Mouse (Mus musculus): ENCODE measurements around the gene Fcrls. TPM values are rescaled to one million over a fixed set of nuclear protein-coding genes. Genes with fewer than 3 reads are reported as not detected.
A peak's percentile ranks its signal among the peaks of the same experiment; 100 is the strongest.

Fcrls gene
- 2.4 and 4.4 TPM in 2 replicates for polyA plus RNA-seq (2016; fragmentation: Nextera tagmentation; extraction: Ambion mirVana)

DNA sequence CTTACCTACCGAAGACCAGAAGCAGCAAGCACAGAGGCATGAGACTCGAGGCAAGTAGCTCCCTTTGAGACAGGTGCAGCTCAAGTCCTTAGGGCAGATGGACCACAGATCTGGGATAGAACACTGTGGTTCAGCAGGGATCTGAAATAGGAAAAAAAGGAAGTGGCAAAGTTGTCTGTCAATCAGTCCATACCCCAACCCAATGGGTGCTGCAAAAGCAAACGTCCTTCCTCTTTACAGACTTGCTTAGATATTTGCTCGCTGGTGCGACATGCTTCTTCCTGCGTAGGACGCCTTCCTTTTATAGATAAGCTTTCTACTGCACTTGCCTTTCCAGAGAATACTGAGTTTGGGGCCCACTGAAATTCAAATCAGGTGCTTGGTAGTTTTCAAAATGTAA is at the start of gene Fcrls:
Gene Fcrls (minus strand): TSS at position 303 of the 400 bp plus-strand sequence.
- 88% methylated on average over 7 of the region's 7 CpGs for WGBS
- no peaks in the 10 kb centered on the region for H3K4me1 ChIP-seq
- no peak within 1 kb of the TSS for H3K27ac ChIP-seq (replicated peaks)
- no peaks in the 10 kb centered on the region for H3K27me3 ChIP-seq (replicated peaks; ENCODE audit: low read depth, poor library complexity, severe bottlenecking)
- H3K9me3 ChIP-seq, result no peaks in the 10 kb centered on the region
- no peak for DNase-seq (ENCODE audit: low spot score)
- H3K36me3 ChIP-seq (replicated peaks), result no peaks in the 10 kb centered on the region
- H3K4me3 ChIP-seq, result no peak within 1 kb of the TSS

DNA sequence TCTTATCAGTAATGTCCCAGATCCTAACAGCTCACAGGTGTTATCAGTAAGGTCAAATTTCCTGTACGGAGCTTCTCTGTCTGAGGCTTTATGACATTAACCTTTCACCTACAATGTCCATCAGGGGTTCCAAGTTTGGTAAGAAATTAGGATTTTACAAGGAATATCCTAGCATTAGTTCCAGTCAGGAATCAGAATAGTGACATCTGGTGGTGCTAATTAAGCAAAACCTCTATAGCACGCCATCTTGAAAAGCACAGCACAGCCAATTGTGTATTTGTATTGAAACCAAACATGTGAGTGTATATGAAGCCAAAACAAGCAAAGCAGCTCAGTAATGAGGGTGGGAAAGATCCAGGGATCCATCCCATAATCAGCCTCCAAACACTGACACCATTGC is 46.4 kb upstream of the Fcrls start:
- 81% methylated on average over 2 of the region's 2 CpGs for WGBS
- H3K36me3 ChIP-seq (replicated peaks), result no peaks in the 10 kb centered on the region
- H3K4me3 ChIP-seq, result no peak overlapping the region
- no peaks in the 10 kb centered on the region for H3K27me3 ChIP-seq (replicated peaks; ENCODE audit: low read depth, poor library complexity, severe bottlenecking)
- no peaks in the 10 kb centered on the region for H3K9me3 ChIP-seq
- H3K27ac ChIP-seq (replicated peaks), result no peak overlapping the region
- no peak for DNase-seq (ENCODE audit: low spot score)
- H3K4me1 ChIP-seq, result no peaks in the 10 kb centered on the region

DNA sequence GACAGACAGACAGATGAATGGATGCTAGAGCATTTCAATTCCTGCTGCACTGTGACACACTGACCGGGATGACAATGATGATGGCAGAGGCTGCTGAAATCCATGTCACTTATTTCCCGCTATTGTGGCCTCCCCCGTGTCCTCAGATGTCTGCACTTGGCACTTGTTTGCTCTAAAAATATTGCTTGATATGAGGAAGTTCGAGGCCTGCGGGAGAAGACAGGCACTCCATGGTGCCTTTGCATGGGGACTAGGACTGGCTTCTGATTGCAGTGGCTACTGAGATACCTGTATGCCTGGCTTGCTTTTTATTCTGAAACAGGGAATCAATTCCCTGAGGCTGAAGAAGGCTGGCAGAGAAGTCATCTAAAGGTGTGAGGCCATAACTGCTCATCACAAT is 36.4 kb upstream of the Fcrls start:
- H3K4me1 ChIP-seq, result no peaks in the 10 kb centered on the region
- H3K4me3 ChIP-seq, result no peak overlapping the region
- WGBS, result 85% methylated on average over 5 of the region's 5 CpGs
- H3K27ac ChIP-seq (replicated peaks), result no peak overlapping the region
- no peaks in the 10 kb centered on the region for H3K27me3 ChIP-seq (replicated peaks; ENCODE audit: low read depth, poor library complexity, severe bottlenecking)
- no peaks in the 10 kb centered on the region for H3K36me3 ChIP-seq (replicated peaks)
- no peak for DNase-seq (ENCODE audit: low spot score)
- no peaks in the 10 kb centered on the region for H3K9me3 ChIP-seq

DNA sequence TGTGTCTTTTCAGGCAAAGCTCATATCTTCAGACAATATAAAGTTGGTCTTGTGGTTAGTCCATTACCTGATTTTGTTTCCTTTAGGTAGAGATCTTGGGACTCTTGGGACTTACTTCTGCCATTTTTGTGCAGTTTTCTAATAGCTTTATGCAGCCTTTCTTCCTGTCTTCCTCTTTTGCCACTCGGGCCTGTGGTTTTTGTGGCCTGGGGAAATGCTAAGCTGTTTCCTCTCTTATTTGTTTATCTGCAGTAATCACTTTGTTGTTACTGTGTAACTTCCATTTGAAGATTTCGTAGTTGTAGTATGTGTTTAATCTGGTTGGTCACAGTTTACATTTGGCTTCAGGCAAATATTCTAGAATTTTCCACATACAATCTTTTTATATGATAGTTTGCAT is 10.8 kb upstream of the Fcrls start:
- H3K9me3 ChIP-seq, result no peaks in the 10 kb centered on the region
- H3K27ac ChIP-seq (replicated peaks), result no peak overlapping the region
- WGBS, result 67% methylated on average over 2 of the region's 2 CpGs
- H3K4me3 ChIP-seq, result no peak overlapping the region
- DNase-seq (ENCODE audit: low spot score), result no peak
- no peaks in the 10 kb centered on the region for H3K4me1 ChIP-seq
- H3K36me3 ChIP-seq (replicated peaks), result no peaks in the 10 kb centered on the region
- H3K27me3 ChIP-seq (replicated peaks; ENCODE audit: low read depth, poor library complexity, severe bottlenecking), result no peaks in the 10 kb centered on the region

DNA sequence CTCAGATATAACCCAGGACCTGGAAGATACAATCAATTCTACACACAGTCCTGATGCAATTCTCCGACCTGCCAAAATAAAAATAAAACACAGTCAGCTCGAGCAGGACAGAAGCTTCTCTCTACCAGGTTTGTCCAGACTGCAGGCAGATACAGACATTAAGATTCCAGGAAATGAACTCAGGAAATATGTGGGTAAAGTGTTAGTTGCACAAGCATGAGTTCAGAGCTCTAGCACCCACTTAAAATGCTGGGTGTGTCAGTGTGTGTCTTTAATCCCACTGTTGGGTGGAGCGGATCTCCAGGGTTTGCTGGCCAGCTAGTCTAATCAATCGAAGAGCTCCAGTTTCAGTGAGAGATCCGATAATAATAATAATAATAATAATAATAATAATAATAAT is 3.0 kb upstream of the Fcrls start:
- Histone ChIP-seq H3K27me3 (replicated peaks; ENCODE audit: low read depth, poor library complexity, severe bottlenecking) (no peaks in the 10 kb centered on the region), H3K27ac (replicated peaks) (no peak overlapping the region), H3K4me1 (no peaks in the 10 kb centered on the region), H3K9me3 (no peaks in the 10 kb centered on the region), H3K36me3 (replicated peaks) (no peaks in the 10 kb centered on the region), H3K4me3 (no peak overlapping the region)
- no peak for DNase-seq (ENCODE audit: low spot score)
- 88% methylated on average over 5 of the region's 5 CpGs for WGBS

DNA sequence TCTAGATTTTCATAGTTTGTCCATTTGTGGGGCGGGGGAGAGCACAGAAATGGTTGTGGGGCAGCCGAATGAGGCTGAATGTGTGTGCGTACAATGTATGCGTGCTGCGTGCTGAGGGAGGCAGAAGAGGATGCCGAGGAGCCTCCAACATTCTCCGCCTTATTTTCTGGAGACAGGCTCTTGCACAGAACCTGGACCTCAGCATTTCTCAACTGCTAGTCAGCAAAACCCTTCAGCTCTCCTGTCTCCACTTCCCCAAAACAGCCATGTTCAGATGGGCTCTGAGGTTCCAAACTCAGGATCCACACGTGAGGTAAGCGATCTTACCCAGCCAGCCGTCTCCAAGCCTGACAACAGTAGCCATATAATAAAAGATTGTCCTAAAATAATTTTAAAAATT is 8.3 kb downstream of the Fcrls start:
- no peak overlapping the region for H3K27ac ChIP-seq (replicated peaks)
- H3K27me3 ChIP-seq (replicated peaks; ENCODE audit: low read depth, poor library complexity, severe bottlenecking), result no peaks in the 10 kb centered on the region
- no peaks in the 10 kb centered on the region for H3K36me3 ChIP-seq (replicated peaks)
- no peak for DNase-seq (ENCODE audit: low spot score)
- no peak overlapping the region for H3K4me3 ChIP-seq
- no peaks in the 10 kb centered on the region for H3K9me3 ChIP-seq
- H3K4me1 ChIP-seq, result no peaks in the 10 kb centered on the region
- 92% methylated on average over 10 of the region's 10 CpGs for WGBS

DNA sequence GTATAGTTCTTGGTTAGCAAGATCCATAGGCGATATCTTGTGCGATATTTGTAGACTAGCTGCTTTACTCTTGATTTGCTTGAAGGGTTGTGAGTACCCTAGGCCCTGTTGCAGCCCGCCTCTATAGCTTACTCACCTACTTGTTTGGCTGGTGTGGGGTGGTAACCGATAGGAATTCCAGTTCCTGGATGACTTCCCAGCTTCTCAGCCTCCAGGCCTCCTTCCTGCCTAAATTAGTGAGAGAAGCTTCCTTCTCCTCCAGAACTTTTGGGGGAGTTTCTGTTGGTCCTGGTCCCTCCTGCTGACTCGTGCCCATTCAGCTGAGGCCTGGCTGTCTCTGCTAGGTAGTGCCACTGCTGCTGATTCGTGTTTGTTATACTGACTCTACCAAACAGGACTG is 14.0 kb downstream of the Fcrls start:
- H3K27ac ChIP-seq (replicated peaks), result no peak overlapping the region
- H3K27me3 ChIP-seq (replicated peaks; ENCODE audit: low read depth, poor library complexity, severe bottlenecking), result no peaks in the 10 kb centered on the region
- H3K36me3 ChIP-seq (replicated peaks), result no peaks in the 10 kb centered on the region
- WGBS, result 86% methylated on average over 6 of the region's 6 CpGs
- H3K9me3 ChIP-seq, result no peaks in the 10 kb centered on the region
- DNase-seq (ENCODE audit: low spot score), result no peak
- H3K4me3 ChIP-seq, result no peak overlapping the region
- H3K4me1 ChIP-seq, result no peaks in the 10 kb centered on the region

DNA sequence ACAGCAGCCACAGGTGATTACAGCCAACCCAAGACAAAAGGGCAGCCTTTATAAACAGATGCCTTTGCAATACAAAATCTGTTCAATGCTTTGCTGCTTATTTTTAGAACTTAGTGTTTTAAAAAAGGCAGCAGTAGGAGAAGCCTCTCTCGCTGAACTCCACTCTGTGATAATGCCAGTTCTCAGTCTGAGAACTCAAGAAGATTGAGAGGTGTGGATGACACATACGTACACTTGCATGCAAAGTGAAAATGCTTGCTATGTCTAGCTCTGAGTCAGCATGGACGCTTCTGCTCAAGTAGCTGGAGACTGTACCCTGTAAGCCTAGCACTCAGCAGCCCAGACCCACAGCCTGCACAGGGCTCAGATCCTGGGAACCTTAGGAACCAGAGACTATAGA is 16.2 kb downstream of the Fcrls start:
- H3K4me1 ChIP-seq, result no peaks in the 10 kb centered on the region
- no peak overlapping the region for H3K27ac ChIP-seq (replicated peaks)
- H3K9me3 ChIP-seq, result no peaks in the 10 kb centered on the region
- 87% methylated on average over 3 of the region's 3 CpGs for WGBS
- no peaks in the 10 kb centered on the region for H3K36me3 ChIP-seq (replicated peaks)
- no peak for DNase-seq (ENCODE audit: low spot score)
- no peaks in the 10 kb centered on the region for H3K27me3 ChIP-seq (replicated peaks; ENCODE audit: low read depth, poor library complexity, severe bottlenecking)
- no peak overlapping the region for H3K4me3 ChIP-seq

DNA sequence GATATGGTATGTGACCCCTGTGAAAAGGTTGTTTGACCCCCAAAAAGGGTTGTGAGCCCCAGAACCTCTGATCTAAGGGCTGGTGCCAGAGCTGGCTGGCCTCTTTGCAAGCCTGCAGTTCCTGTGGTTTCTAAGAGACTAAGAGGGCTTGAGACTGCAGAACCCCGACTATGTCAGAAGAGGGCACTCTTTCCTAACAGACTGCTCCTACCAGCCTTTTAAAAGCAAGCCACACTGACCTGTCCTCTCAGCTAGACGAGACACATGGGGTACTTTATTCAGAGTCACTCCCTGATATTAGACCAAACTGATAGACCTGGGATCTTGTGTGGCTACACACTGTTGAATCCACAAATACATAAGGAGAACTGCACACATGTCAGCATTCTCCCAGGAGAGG is 19.9 kb downstream of the Fcrls start:
- H3K27me3 ChIP-seq (replicated peaks; ENCODE audit: low read depth, poor library complexity, severe bottlenecking), result no peaks in the 10 kb centered on the region
- 9% methylated on average over 2 of the region's 2 CpGs for WGBS
- no peaks in the 10 kb centered on the region for H3K9me3 ChIP-seq
- H3K27ac ChIP-seq (replicated peaks), result no peak overlapping the region
- H3K4me1 ChIP-seq, result no peaks in the 10 kb centered on the region
- DNase-seq (ENCODE audit: low spot score), result peak; percentile 29
- H3K36me3 ChIP-seq (replicated peaks), result no peaks in the 10 kb centered on the region
- H3K4me3 ChIP-seq, result no peak overlapping the region

DNA sequence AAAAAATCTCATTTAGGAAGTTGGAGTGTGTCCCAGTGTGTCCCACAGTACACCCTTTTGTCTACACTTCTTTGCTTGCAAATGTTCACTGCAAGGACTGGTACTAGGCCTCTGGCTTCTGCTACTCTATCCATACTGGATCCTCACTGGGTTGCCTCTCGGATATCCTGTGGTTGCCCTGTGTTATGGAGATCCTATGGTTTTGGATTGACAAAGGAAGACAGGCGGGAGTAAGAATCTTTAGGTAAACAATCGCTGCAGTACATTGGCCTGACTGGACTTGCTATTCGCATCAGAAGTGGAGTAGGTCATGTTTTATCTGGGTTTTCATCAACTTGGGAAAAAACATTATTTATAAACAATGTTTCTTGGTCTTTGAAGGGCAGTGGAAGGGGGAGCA is 22.6 kb downstream of the Fcrls start:
- Histone ChIP-seq H3K27me3 (replicated peaks; ENCODE audit: low read depth, poor library complexity, severe bottlenecking) (no peaks in the 10 kb centered on the region), H3K27ac (replicated peaks) (no peak overlapping the region), H3K4me1 (no peaks in the 10 kb centered on the region), H3K4me3 (no peak overlapping the region), H3K36me3 (replicated peaks) (no peaks in the 10 kb centered on the region), H3K9me3 (no peaks in the 10 kb centered on the region)
- 78% methylated on average over 4 of the region's 4 CpGs for WGBS
- DNase-seq (ENCODE audit: low spot score), result no peak

DNA sequence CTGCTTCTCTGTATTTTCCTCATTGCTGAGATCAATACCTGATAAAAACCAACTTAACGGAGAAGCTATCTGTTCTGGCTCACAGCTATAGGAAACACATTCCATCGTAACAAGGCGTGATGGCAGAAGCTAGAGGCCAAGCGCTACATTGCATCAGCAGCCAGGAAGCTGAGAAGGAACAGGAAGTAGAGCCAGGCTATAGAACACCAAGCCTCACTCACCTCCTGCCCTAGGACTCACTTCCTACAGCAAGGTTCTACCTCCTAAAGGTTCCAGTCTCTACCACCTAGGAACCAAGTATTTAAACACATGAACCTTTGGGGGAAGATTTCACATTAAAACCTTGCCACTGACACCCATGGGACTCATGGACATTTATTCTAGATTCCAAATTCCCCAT is 39.9 kb downstream of the Fcrls start:
- no peaks in the 10 kb centered on the region for H3K9me3 ChIP-seq
- no peak for DNase-seq (ENCODE audit: low spot score)
- H3K4me1 ChIP-seq, result no peaks in the 10 kb centered on the region
- no peaks in the 10 kb centered on the region for H3K36me3 ChIP-seq (replicated peaks)
- no peak overlapping the region for H3K27ac ChIP-seq (replicated peaks)
- 83% methylated on average over 4 of the region's 4 CpGs for WGBS
- no peaks in the 10 kb centered on the region for H3K27me3 ChIP-seq (replicated peaks; ENCODE audit: low read depth, poor library complexity, severe bottlenecking)
- no peak overlapping the region for H3K4me3 ChIP-seq

DNA sequence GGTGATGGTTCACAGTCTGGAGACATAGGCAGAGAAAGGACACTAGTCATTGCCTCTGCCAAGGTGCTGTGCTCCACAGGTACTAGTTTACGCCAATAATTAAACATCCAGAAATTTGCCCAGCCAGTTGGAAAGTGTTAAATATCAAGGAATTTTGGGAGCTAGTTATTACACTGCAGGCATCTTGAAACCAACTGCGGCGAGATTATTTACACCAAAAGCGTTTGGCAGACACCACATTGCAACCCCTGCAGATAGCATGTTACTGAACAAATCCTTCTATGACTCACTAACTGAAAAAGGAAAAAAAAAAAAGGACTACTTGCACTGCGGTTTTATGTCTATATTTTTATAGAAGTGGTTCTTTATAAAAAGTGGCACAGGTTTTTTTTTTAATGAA is 41.2 kb downstream of the Fcrls start:
- WGBS, result 88% methylated on average over 5 of the region's 5 CpGs
- Histone ChIP-seq H3K4me1 (no peaks in the 10 kb centered on the region), H3K4me3 (no peak overlapping the region), H3K36me3 (replicated peaks) (no peaks in the 10 kb centered on the region), H3K27me3 (replicated peaks; ENCODE audit: low read depth, poor library complexity, severe bottlenecking) (no peaks in the 10 kb centered on the region), H3K9me3 (no peaks in the 10 kb centered on the region), H3K27ac (replicated peaks) (no peak overlapping the region)
- no peak for DNase-seq (ENCODE audit: low spot score)

DNA sequence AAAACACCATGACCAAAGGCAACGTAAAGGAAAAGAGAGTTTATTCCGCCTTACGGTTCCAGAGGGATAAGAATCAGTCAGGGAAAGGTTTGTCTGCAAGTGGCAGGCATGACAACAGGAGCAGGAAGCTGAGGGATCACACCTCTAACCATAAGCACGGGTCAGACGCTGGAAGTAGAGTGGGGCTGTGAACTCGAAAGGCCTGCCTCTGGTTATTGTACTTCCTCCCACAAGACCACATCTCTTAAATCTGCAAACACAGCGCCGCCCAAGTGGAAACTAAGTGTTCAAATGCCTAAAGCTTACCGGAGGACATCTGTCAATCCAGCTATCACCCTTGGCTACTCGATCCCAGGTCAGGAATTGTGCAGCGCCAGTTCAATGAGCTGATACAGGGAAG is 48.4 kb downstream of the Fcrls start:
- Histone ChIP-seq H3K4me3 (no peak overlapping the region), H3K36me3 (replicated peaks) (no peaks in the 10 kb centered on the region), H3K4me1 (no peaks in the 10 kb centered on the region), H3K27me3 (replicated peaks; ENCODE audit: low read depth, poor library complexity, severe bottlenecking) (no peaks in the 10 kb centered on the region), H3K9me3 (no peaks in the 10 kb centered on the region), H3K27ac (replicated peaks) (no peak overlapping the region)
- WGBS, result 81% methylated on average over 11 of the region's 11 CpGs
- no peak for DNase-seq (ENCODE audit: low spot score)

DNA sequence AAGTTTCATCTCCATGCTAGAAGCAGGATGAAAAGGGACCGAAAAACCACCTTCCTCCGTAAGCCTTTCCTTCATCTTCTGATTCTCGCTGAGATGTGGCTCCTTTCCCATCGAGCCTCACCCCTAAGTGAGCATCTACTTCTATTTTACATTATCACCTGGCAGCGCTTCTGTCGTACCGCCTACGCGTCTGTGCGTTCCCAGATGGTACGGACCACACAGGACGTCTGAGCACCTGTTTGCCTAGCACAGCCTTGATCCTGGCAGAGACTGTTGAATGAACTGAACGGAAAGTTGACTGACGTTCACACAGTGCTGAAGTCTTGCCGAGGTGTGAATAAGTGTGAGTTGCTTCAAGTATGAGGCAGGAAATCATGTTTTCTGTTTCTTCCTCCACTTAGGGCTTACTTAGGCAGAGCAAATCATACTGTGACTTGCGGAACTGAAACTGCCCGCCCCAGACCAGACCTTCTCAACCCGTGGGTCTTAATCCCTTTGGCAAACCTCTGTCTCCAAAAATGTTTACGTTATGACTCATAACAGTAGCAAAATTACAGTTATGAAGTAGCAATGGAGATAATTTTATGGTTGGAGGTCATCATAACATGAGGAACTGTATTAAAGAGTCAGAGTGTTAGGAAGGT is 49.2 kb downstream of the Fcrls start:
- DNase-seq (ENCODE audit: low spot score), result no peak

More for the DNA sequence above, 49.2 kb downstream of the Fcrls start:
- H3K27ac ChIP-seq (replicated peaks), result no peak overlapping the region
- no peak overlapping the region for H3K4me3 ChIP-seq
- H3K4me1 ChIP-seq, result no peaks in the 10 kb centered on the region
- H3K36me3 ChIP-seq (replicated peaks), result no peaks in the 10 kb centered on the region
- WGBS, result 92% methylated on average over 19 of the region's 19 CpGs
- H3K27me3 ChIP-seq (replicated peaks; ENCODE audit: low read depth, poor library complexity, severe bottlenecking), result no peaks in the 10 kb centered on the region
- no peaks in the 10 kb centered on the region for H3K9me3 ChIP-seq

Data from embryonic facial prominence, embryonic 10.5 days (tissue).